Mouse (Mus musculus) liver, embryonic 11.5 days (tissue): ENCODE measurements around the gene Ghr. TPM values are rescaled to one million over a fixed set of nuclear protein-coding genes. Genes with fewer than 3 reads are reported as not detected.
A peak's percentile ranks its signal among the peaks of the same experiment; 100 is the strongest.

Experiments used
- ATAC-seq: fragments of 200-750 bp; cut with Nextera tagmentation; replicated peaks from 2 replicates; pipeline ENCODE4 v1.8.0; 2017; ENCODE audit warnings: moderate number of reproducible peaks, mild to moderate bottlenecking, moderate TSS enrichment, moderate library complexity; ENCODE audit not compliant: low FRiP score
- DNase-seq: peaks from one replicate; pipeline ENCODE4 v3.0.0-alpha.2; 2017; ENCODE audit warnings: low spot score
- H3K27ac ChIP-seq: fragments of 300-500 bp; sonication (generic); 2 replicates; pipeline ENCODE4 v1.5.1; 2014; ENCODE audit warnings: mild to moderate bottlenecking, low read depth, low read length, control low read depth
- H3K27me3 ChIP-seq: fragments of 300-500 bp; sonication (generic); replicated peaks from 2 replicates; pipeline ENCODE4 v1.6.1; 2014; ENCODE audit warnings: low read length, mixed read lengths; ENCODE audit not compliant: control insufficient read depth, insufficient read depth
- H3K36me3 ChIP-seq: fragments of 300-500 bp; sonication (generic); 2 replicates; pipeline ENCODE4 v1.6.1; 2014; ENCODE audit warnings: mild to moderate bottlenecking, low read length, moderate library complexity, mixed read lengths; ENCODE audit not compliant: control insufficient read depth, insufficient read depth
- H3K4me1 ChIP-seq: fragments of 300-500 bp; sonication (generic); replicated peaks from 2 replicates; pipeline ENCODE4 v1.6.1; 2014; ENCODE audit warnings: low read length, mixed read lengths; ENCODE audit not compliant: control insufficient read depth, insufficient read depth
- H3K4me2 ChIP-seq: fragments of 300-500 bp; sonication (generic); 2 replicates; pipeline ENCODE4 v1.6.1; 2014; ENCODE audit warnings: mild to moderate bottlenecking, control low read depth, moderate library complexity
- H3K4me3 ChIP-seq: fragments of 300-500 bp; sonication (generic); 2 replicates; pipeline ENCODE4 v1.5.1; 2014; ENCODE audit warnings: low read depth, low read length, control low read depth
- H3K9ac ChIP-seq: fragments of 300-500 bp; sonication (generic); 2 replicates; pipeline ENCODE4 v1.6.1; 2014; ENCODE audit warnings: low read depth, low read length, control low read depth
- H3K9me3 ChIP-seq: fragments of 300-500 bp; sonication (generic); 2 replicates; pipeline ENCODE4 v1.6.1; 2016; ENCODE audit warnings: low read length, inconsistent platforms, mixed read lengths; ENCODE audit not compliant: control insufficient read depth
- WGBS: fragments of 180-500 bp; shearing (Covaris S2); extraction: QIAGEN DNeasy Blood & Tissue Kit; methylation state at CpG from one replicate; pipeline ENCODE4 v1.1.7; 2014; 5-methylcytosine and 5-hydroxymethylcytosine counted together
- polyA plus RNA-seq: library from polyadenylated mRNA; unstranded; fragments of >200 nt; fragmentation: Nextera tagmentation; extraction: Ambion mirVana; gene quantifications from 2 replicates; pipeline ENCODE4 v1.2.1, GENCODE M21; 2014

Ghr gene
- polyA plus RNA-seq, 1 experiment from 2014 or later, result 38.2 TPM

DNA sequence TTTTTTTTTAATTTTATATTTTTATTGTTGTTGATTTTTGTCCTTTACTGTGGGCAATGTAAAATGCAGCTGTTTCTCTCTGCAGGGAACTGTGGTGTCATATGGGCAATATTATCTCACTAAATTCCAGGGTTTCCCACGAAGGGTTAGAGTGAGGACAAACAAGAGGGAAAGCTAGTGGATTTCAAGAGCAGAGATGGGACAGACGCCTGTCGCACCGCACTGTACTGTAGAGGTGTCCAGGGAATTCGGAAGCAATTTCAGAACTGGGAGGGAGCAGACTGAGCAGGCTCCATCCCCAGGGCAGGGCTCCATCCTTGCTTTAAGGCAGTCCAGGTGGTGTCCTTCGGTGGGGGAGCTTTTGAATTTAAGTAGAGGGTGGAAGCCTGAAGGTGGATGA, 312.1 kb downstream of the Ghr start:
- peak; percentile 39; the same call in 1 of the 2 replicates for ATAC-seq

GRCm38 (mm10) chr15:3270646-3271077, 312.6 kb downstream of the Ghr start:
- Histone ChIP-seq H3K4me3 (peak overlapping the region; percentile 34), H3K9ac (peak overlapping the region; percentile 66), H3K36me3 (no peaks in the 10 kb centered on the region; the same call in 1 of the 2 replicates), H3K27ac (peak overlapping the region; percentile 70; the same call in 1 of the 2 replicates), H3K4me2 (peak overlapping the region; percentile 56), H3K27me3 (no peaks in the 10 kb centered on the region), H3K4me1 (peaks cover 8% of the 10 kb centered on the region), H3K9me3 (no peaks in the 10 kb centered on the region)
- WGBS, result 4% methylated on average over 12 of the region's 12 CpGs
- ATAC-seq (peak; percentile 93), DNase-seq (peak; percentile 73)

More for the DNA sequence above, 312.1 kb downstream of the Ghr start:
- Histone ChIP-seq H3K4me1 (peaks cover 8% of the 10 kb centered on the region), H3K4me2 (peak overlapping the region; percentile 56), H3K4me3 (peak overlapping the region; percentile 34), H3K27ac (no peak overlapping the region), H3K27me3 (no peaks in the 10 kb centered on the region), H3K36me3 (no peaks in the 10 kb centered on the region; the same call in 1 of the 2 replicates), H3K9ac (0 out of 2 replicates have a peak overlapping the region, but pooled peaks have one; percentile 1), H3K9me3 (no peaks in the 10 kb centered on the region)
- no peak for DNase-seq
- 29% methylated on average over 6 of the region's 6 CpGs for WGBS

GRCm38 (mm10) chr15:3269996-3270645, 313.2 kb downstream of the Ghr start:
- H3K27me3 ChIP-seq, result no peaks in the 10 kb centered on the region
- H3K9me3 ChIP-seq, result no peaks in the 10 kb centered on the region
- H3K36me3 ChIP-seq, result no peaks in the 10 kb centered on the region; the same call in 1 of the 2 replicates
- H3K27ac ChIP-seq, result peak overlapping the region; percentile 70
- peak overlapping the region; percentile 34; the same call in 1 of the 2 replicates for H3K4me3 ChIP-seq
- H3K4me2 ChIP-seq, result peak overlapping the region; percentile 56
- no peak for DNase-seq
- peak; percentile 31; the same call in 1 of the 2 replicates for ATAC-seq
- WGBS, result 31% methylated on average over 6 of the region's 6 CpGs
- H3K4me1 ChIP-seq, result peaks cover 8% of the 10 kb centered on the region
- H3K9ac ChIP-seq, result peak overlapping the region; percentile 66; the same call in 1 of the 2 replicates

GRCm38 (mm10) chr15:3269496-3269895, 313.8 kb downstream of the Ghr start:
- WGBS, result 65% methylated on average over 4 of the region's 4 CpGs
- Histone ChIP-seq H3K27ac (peak overlapping the region; percentile 70; the same call in 1 of the 2 replicates), H3K4me1 (peaks cover 8% of the 10 kb centered on the region), H3K9me3 (no peaks in the 10 kb centered on the region), H3K27me3 (no peaks in the 10 kb centered on the region), H3K36me3 (no peaks in the 10 kb centered on the region), H3K4me3 (no peak overlapping the region), H3K4me2 (no peak overlapping the region), H3K9ac (no peak overlapping the region)
- DNase-seq (no peak), ATAC-seq (no peak)

- H3K4me1 ChIP-seq, result peaks cover 8% of the 10 kb centered on the region
- no peak within 1 kb of the TSS for H3K4me3 ChIP-seq
- WGBS, result 82% methylated on average over 6 of the region's 6 CpGs
- no peaks in the 10 kb centered on the region for H3K27me3 ChIP-seq
- H3K27ac ChIP-seq, result no peak within 1 kb of the TSS
- no peaks in the 10 kb centered on the region for H3K9me3 ChIP-seq
- DNase-seq (no peak), ATAC-seq (no peak)
- no peak within 1 kb of the TSS for H3K4me2 ChIP-seq
- H3K9ac ChIP-seq, result no peak within 1 kb of the TSS
- no peaks in the 10 kb centered on the region for H3K36me3 ChIP-seq
Observed at GRCm38 (mm10) chr15:3268247-3268646, 315.0 kb downstream of the Ghr start, which contains the start of gene Selenop. Gene Selenop, plus strand, starts transcription at chr15:3268547.
